Mouse (Mus musculus): ENCODE data around the gene Zfp637. TPM values are rescaled to one million over a fixed set of nuclear protein-coding genes. Genes with fewer than 3 reads are reported as not detected.

The Zfp637 gene
- 19.8 and 21.9 TPM in 2 replicates for polyA plus RNA-seq (2012; rRNA removed; ENCODE audit: low replicate concordance)

GRCm38 (mm10) chr6:117840686-117841510, at the start of gene Zfp637:
TSS of gene Zfp637 (plus strand) at chr6:117841180.

GRCm38 (mm10) chr6:117861848-117862247, 20.9 kb downstream of the Zfp637 start, which contains the start of gene Zfp239:
TSS of gene Zfp239 (plus strand) at chr6:117862100.

Other genes with a start within 250 kb of the Zfp637 start
- 1.4 and 2.1 TPM in 2 replicates for gene Zfp239, start 20.9 kb downstream of the Zfp637 start, polyA plus RNA-seq (2012; rRNA removed; ENCODE audit: low replicate concordance)
- 84.2 and 110 TPM in 2 replicates for gene Hnrnpf, start 59.1 kb downstream of the Zfp637 start, polyA plus RNA-seq (2012; rRNA removed; ENCODE audit: low replicate concordance)
- 1.1 and 1.3 TPM in 2 replicates for gene Fxyd4, start 96.5 kb downstream of the Zfp637 start, polyA plus RNA-seq (2012; rRNA removed; ENCODE audit: low replicate concordance)
- 1.2 and 1.6 TPM in 2 replicates for gene Rasgef1a, start 170.3 kb downstream of the Zfp637 start, polyA plus RNA-seq (2012; rRNA removed; ENCODE audit: low replicate concordance)

Data from mammary gland, adult 2 months (tissue).